ENCODE assay signal across 21 mouse cellular contexts in the genomic region with DNA sequence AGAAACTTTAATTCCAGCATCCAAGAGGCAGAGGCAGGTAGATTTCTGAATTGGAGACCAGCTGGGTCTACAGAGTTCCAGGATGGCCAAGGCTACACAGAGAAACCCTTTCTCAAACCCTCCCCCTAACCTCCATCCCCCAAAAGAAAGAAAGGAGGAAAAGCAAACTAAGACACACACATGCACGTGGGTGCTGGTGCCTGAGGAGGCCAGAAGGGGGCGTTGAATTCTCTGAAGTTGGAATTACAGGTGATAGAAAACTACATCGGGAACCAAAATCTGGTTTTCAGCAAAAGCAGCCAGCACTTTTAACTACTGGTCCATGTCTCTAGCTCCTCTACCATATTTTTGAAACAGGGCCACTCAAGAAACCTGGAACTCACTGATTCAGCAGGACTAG. TPM values are rescaled to one million over a fixed set of nuclear protein-coding genes. Genes with fewer than 3 reads are reported as not detected.
A peak's percentile ranks its signal among the peaks of the same experiment; 100 is the strongest.
DNase-seq lines count a peak whose midpoint lies in the region; TF ChIP-seq lines count a peak whose summit lies in the region.
"Had no signal": no experiment of that assay in that cellular context is flagged by ENCODE, and none has a peak within 500 bp of the region (broad histone marks: within the 10 kb centered on the region; RNA-seq: fewer than 3 reads in every experiment).

No protein-coding gene starts in this region.

- no peak overlapping the region for H3K9ac ChIP-seq in ES-Bruce4 (ENCODE audit: low read depth, poor library complexity, severe bottlenecking)
- H3K9ac ChIP-seq: embryonic facial prominence, embryonic 12.5 days; forebrain, embryonic 13.5 days; forebrain, embryonic 15.5 days; forebrain, postnatal 0 days had no signal

- H3K4me1 ChIP-seq in E14TG2a.4 (replicated peaks; ENCODE audit: low read depth, low read length) = peaks cover 15% of the 10 kb centered on the region
- H3K4me1 ChIP-seq in ES-Bruce4 (ENCODE audit: control insufficient read depth, insufficient read depth, low read length) = no peaks in the 10 kb centered on the region

- 0 out of 2 replicates have a peak, but pooled peaks cover 8% of the 10 kb centered on the region for H3K9me3 ChIP-seq in E14TG2a.4 (ENCODE audit: low read length)
- H3K9me3 ChIP-seq in ES-Bruce4 (replicated peaks; ENCODE audit: control insufficient read depth, insufficient read depth, low read length, poor library complexity, severe bottlenecking) = no peaks in the 10 kb centered on the region
- H3K9me3 ChIP-seq: embryonic facial prominence, embryonic 10.5 days; embryonic facial prominence, embryonic 12.5 days; forebrain, embryonic 13.5 days; forebrain, embryonic 15.5 days had no signal

- no peak overlapping the region for H3K27ac ChIP-seq in ES-Bruce4 (ENCODE audit: insufficient read depth, low read length)
- H3K27ac ChIP-seq in left cerebral cortex, adult 2 months = no peak overlapping the region
- H3K27ac ChIP-seq: embryonic facial prominence, embryonic 10.5 days; embryonic facial prominence, embryonic 12.5 days; forebrain, embryonic 13.5 days; forebrain, embryonic 15.5 days had no signal

- peak; percentile 70 for DNase-seq in R1 (ENCODE audit: low read depth, low spot score)
- no peak for DNase-seq in gastrocnemius, adult 8-10 months (ENCODE audit: low spot score in 2 of 2)
- no peak for DNase-seq in left cerebral cortex, adult 2 months (ENCODE audit: extremely low spot score in 1 of 2, low spot score in 2 of 2)
- DNase-seq in kidney, adult 8-10 months = no peak
- DNase-seq: adrenal gland, adult 8-10 months; adrenal gland, postnatal 14 days; adrenal gland, postnatal 36 days; cerebellum, adult 11-12 months; cerebellum, adult 2 months; cerebellum, adult 9-10 months; cerebellum, postnatal 10 days; cerebellum, postnatal 25 days; forebrain, postnatal 0 days had no signal

- intact Hi-C loops in left cerebral cortex, adult 2 months (cut with DNase I) = no loop called here

- TF ChIP-seq CTCF in E14TG2a.4 (conservative IDR thresholded peaks at IDR 0.05; ENCODE audit: low read length) (peak; percentile 47), ES-Bruce4 (IDR thresholded peaks at IDR 0.05; ENCODE audit: low read depth, low read length) (peak; percentile 30)
- no peak for TF ChIP-seq CTCF in left cerebral cortex, adult 2 months (IDR thresholded peaks at IDR 0.05)

- no peak for TF ChIP-seq EP300 in ES-Bruce4 (IDR thresholded peaks at IDR 0.05; ENCODE audit: insufficient read depth, low read depth, low read length)

- H3K27me3 ChIP-seq in E14TG2a.4 (ENCODE audit: insufficient read depth, low read length) (peaks cover 8% of the 10 kb centered on the region; the same call in 1 of the 2 replicates), ES-Bruce4 (ENCODE audit: control insufficient read depth, insufficient read depth, low read length, poor library complexity, severe bottlenecking) (no peaks in the 10 kb centered on the region)
- H3K27me3 ChIP-seq: embryonic facial prominence, embryonic 12.5 days; forebrain, embryonic 13.5 days; forebrain, embryonic 15.5 days; Patski had no signal

- H3K36me3 ChIP-seq in E14TG2a.4 (ENCODE audit: insufficient read depth, low read length) (no peaks in the 10 kb centered on the region), ES-Bruce4 (ENCODE audit: control insufficient read depth, insufficient read depth, low read length, poor library complexity, severe bottlenecking) (no peaks in the 10 kb centered on the region)
- H3K36me3 ChIP-seq: embryonic facial prominence, embryonic 10.5 days; embryonic facial prominence, embryonic 12.5 days; forebrain, embryonic 15.5 days had no signal

- TF ChIP-seq POLR2A in ES-Bruce4 (IDR thresholded peaks at IDR 0.05; ENCODE audit: insufficient read depth, low read length) = no peak

- H3K4me3 ChIP-seq in E14TG2a.4 (replicated peaks; ENCODE audit: low read length) (no peak overlapping the region), ES-Bruce4 (ENCODE audit: low read depth, low read length) (no peak overlapping the region)
- H3K4me3 ChIP-seq in left cerebral cortex, adult 2 months = no peak overlapping the region
- H3K4me3 ChIP-seq: embryonic facial prominence, embryonic 10.5 days; embryonic facial prominence, embryonic 12.5 days; forebrain, embryonic 13.5 days; forebrain, embryonic 15.5 days had no signal

RNA-seq across cellular contexts. Expression of a gene that starts 3.3 kb away (rescaled TPM):
- polyA plus RNA-seq in ES-Bruce4 (2011; ENCODE audit: insufficient read depth, insufficient read length, low read depth, missing spikeins) = 9.3 and 10.1 TPM in 2 replicates
- 1 to 10 TPM; 4.7 to 6.6 (median 5.5) TPM for total RNA-seq in gastrocnemius, adult 8-10 months (2022)
- total RNA-seq in left cerebral cortex, adult 2 months (2021) = 10 to 100 TPM; 94.8 to 95.0 TPM

RNA-seq across cellular contexts. Expression of a gene that starts 21.6 kb away (rescaled TPM):
- polyA plus RNA-seq in ES-Bruce4 (2011; ENCODE audit: insufficient read depth, insufficient read length, low read depth, missing spikeins) = 0.52 and 2.2 TPM in 2 replicates
- 1 to 10 TPM in 1 of 4 experiments, under 1 TPM in 3; 0.19 to 1.0 (median 0.28) TPM for total RNA-seq in gastrocnemius, adult 8-10 months (2022)
- 10 to 100 TPM in 1 of 2 experiments, 1 to 10 TPM in 1; 9.4 to 12.8 TPM for total RNA-seq in left cerebral cortex, adult 2 months (2021)
- polyA plus RNA-seq: activated CD4-positive, CD25-positive, alpha-beta regulatory T cell, adult 4 months had no signal

RNA-seq across cellular contexts. Expression of a gene that starts 48.5 kb away (rescaled TPM):
- polyA plus RNA-seq in ES-Bruce4 (2011; ENCODE audit: insufficient read depth, insufficient read length, low read depth, missing spikeins) = 87.8 and 97.5 TPM in 2 replicates
- 100 to 1,000 TPM; 185 to 202 (median 194) TPM for total RNA-seq in gastrocnemius, adult 8-10 months (2022)
- 100 to 1,000 TPM; 256 to 271 TPM for total RNA-seq in left cerebral cortex, adult 2 months (2021)

Comparison
In these comparisons a context has a peak if more than half of its experiments do, and no peak if none do; other contexts are left out.
1. RNA of a gene that starts 3.3 kb away (total RNA-seq): 94.8 to 95.0 TPM in left cerebral cortex, adult 2 months; 4.7 to 6.6 TPM in gastrocnemius, adult 8-10 months; every median in the first group is over 10 times any median in the second.
2. RNA of a gene that starts 21.6 kb away (total RNA-seq): 9.4 to 12.8 TPM in left cerebral cortex, adult 2 months; 0.19 to 1.0 TPM in gastrocnemius, adult 8-10 months; every median in the first group is over 4 times any median in the second.